Comparison of ENCODE assay signal across 8 mouse cellular contexts in the genomic region with DNA sequence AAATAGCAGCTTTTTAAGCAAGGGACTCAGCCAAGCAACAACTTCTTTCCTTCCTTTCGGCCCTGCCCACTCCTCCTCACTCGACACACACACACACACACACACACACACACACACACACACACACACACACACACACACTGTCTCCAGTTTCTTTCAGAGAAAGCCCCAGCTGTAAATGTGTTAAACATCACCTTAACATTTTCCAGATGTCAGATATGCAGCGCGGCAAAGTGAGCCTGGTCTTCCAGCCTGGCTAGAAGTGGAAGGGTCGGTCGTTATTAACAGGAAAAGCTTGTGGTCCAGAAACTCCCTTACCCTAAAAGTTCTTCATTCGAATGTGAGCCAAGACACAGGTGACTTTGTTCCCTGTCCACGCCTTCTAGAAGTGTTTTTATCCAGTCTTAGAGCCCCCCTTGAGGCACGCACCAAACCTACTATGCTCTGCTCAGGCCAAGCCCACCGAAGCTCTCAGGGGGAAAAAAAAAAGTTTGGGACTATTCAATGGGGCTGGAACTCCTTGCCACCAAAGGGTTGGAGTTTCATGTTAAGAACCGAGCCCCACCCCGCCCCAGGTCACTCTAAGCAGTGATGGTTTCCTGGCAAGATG.
DNase-seq lines count a peak whose midpoint lies in the region; ATAC-seq and TF ChIP-seq lines count a peak whose summit lies in the region.

No protein-coding gene starts in this region.

- H3K27ac ChIP-seq in left cerebral cortex, adult 2 months = peak overlapping the region; percentile 64
- peak overlapping the region; percentile 80 for H3K27ac ChIP-seq in embryonic facial prominence, embryonic 15.5 days (replicated peaks)
- H3K27ac ChIP-seq in limb, embryonic 13.5 days = peak overlapping the region; percentile 91
- peak overlapping the region; percentile 82 for H3K27ac ChIP-seq in neural tube, embryonic 15.5 days (replicated peaks)

- H3K4me3 ChIP-seq in left cerebral cortex, adult 2 months = peak overlapping the region; percentile 21
- peak overlapping the region; percentile 35 for H3K4me3 ChIP-seq in embryonic facial prominence, embryonic 15.5 days (replicated peaks)
- peak overlapping the region; percentile 41 for H3K4me3 ChIP-seq in limb, embryonic 13.5 days
- H3K4me3 ChIP-seq in neural tube, embryonic 15.5 days (replicated peaks) = peak overlapping the region; percentile 27; the same call in 1 of the 2 replicates

- no peaks in the 10 kb centered on the region for H3K27me3 ChIP-seq in embryonic facial prominence, embryonic 15.5 days
- no peaks in the 10 kb centered on the region for H3K27me3 ChIP-seq in limb, embryonic 13.5 days
- H3K27me3 ChIP-seq in neural tube, embryonic 15.5 days (replicated peaks) = no peaks in the 10 kb centered on the region

- no peaks in the 10 kb centered on the region for H3K9me3 ChIP-seq in embryonic facial prominence, embryonic 15.5 days (replicated peaks)
- H3K9me3 ChIP-seq in limb, embryonic 13.5 days = no peaks in the 10 kb centered on the region
- no peaks in the 10 kb centered on the region for H3K9me3 ChIP-seq in neural tube, embryonic 15.5 days (replicated peaks)

- 26% methylated on average over 10 of the region's 12 CpGs for WGBS in embryonic facial prominence, embryonic 15.5 days
- 4% methylated on average over 10 of the region's 12 CpGs for WGBS in limb, embryonic 13.5 days
- 51% methylated on average over 11 of the region's 12 CpGs for WGBS in neural tube, embryonic 15.5 days

- DNase-seq in left cerebral cortex, adult 2 months (ENCODE audit: extremely low spot score in 1 of 2, low spot score in 2 of 2) = no peak
- no peak for DNase-seq in left cerebral cortex, postnatal 25 days (ENCODE audit: low spot score in 2 of 2)
- DNase-seq in adrenal gland, postnatal 14 days = no peak
- DNase-seq in adrenal gland, postnatal 36 days = no peak
- DNase-seq in right cerebral cortex, postnatal 14 days = no peak

- TF ChIP-seq CTCF in left cerebral cortex, adult 2 months (IDR thresholded peaks at IDR 0.05) = no peak

- no peak for ATAC-seq in embryonic facial prominence, embryonic 15.5 days (ENCODE audit: insufficient number of reproducible peaks, low FRiP score, low TSS enrichment, low read depth)
- ATAC-seq in limb, embryonic 13.5 days (ENCODE audit: low FRiP score, low read depth) = peak; percentile 79
- no peak for ATAC-seq in neural tube, embryonic 15.5 days (ENCODE audit: low FRiP score)

- intact Hi-C loops in left cerebral cortex, adult 2 months (cut with DNase I) = no loop called here
- intact Hi-C loops in left cerebral cortex, postnatal 25 days (cut with DNase I) = no loop called here

- peak overlapping the region; percentile 42 for H3K4me2 ChIP-seq in embryonic facial prominence, embryonic 15.5 days (replicated peaks)
- peak overlapping the region; percentile 62 for H3K4me2 ChIP-seq in limb, embryonic 13.5 days (replicated peaks)
- peak overlapping the region; percentile 46 for H3K4me2 ChIP-seq in neural tube, embryonic 15.5 days

- H3K4me1 ChIP-seq in embryonic facial prominence, embryonic 15.5 days = peaks cover 35% of the 10 kb centered on the region
- H3K4me1 ChIP-seq in limb, embryonic 13.5 days = peaks cover 54% of the 10 kb centered on the region
- H3K4me1 ChIP-seq in neural tube, embryonic 15.5 days = peaks cover 29% of the 10 kb centered on the region

- no peak overlapping the region for H3K9ac ChIP-seq in embryonic facial prominence, embryonic 15.5 days
- peak overlapping the region; percentile 66 for H3K9ac ChIP-seq in limb, embryonic 13.5 days
- H3K9ac ChIP-seq in neural tube, embryonic 15.5 days (replicated peaks) = 0 out of 2 replicates have a peak overlapping the region, but pooled peaks have one; percentile 23

- no peaks in the 10 kb centered on the region for H3K36me3 ChIP-seq in embryonic facial prominence, embryonic 15.5 days
- H3K36me3 ChIP-seq in limb, embryonic 13.5 days = peaks cover 3% of the 10 kb centered on the region; the same call in 1 of the 2 replicates
- H3K36me3 ChIP-seq in neural tube, embryonic 15.5 days = no peaks in the 10 kb centered on the region
